Mouse (Mus musculus) ES-Bruce4 (cell line): ENCODE results near the gene Adgrg1.

Experiments
- CTCF ChIP-seq: IDR thresholded peaks from one replicate; pipeline ENCODE4 v1.8.1; 2011; ENCODE audit warnings: low read depth, low read length
- EP300 ChIP-seq: IDR thresholded peaks from 2 replicates; pipeline ENCODE4 v1.6.1; 2011; ENCODE audit warnings: low read depth, low read length; ENCODE audit not compliant: insufficient read depth
- POLR2A ChIP-seq: IDR thresholded peaks from one replicate; pipeline ENCODE4 v1.8.1; 2011; ENCODE audit warnings: low read length; ENCODE audit not compliant: insufficient read depth

- TF ChIP-seq POLR2A (no peak), EP300 (no peak), CTCF (no peak)
These were observed 12.3 kb upstream of the Adgrg1 start for GRCm38 (mm10) chr8:94962201-94962600.
